Mouse (Mus musculus) splenic B cell, adult 2 months (primary cell): ENCODE results near the gene Dqx1.

Source experiments
- DNase-seq: peaks from one replicate; pipeline ENCODE4 v3.0.0-alpha.2; 2011; ENCODE audit warnings: low read depth, low spot score
- H3K27me3 ChIP-seq: 2 replicates; pipeline ENCODE4 v1.6.1; 2012; ENCODE audit warnings: mild to moderate bottlenecking, low read length, moderate library complexity, mixed read lengths; ENCODE audit not compliant: control insufficient read depth, poor library complexity, insufficient read depth, severe bottlenecking
- H3K36me3 ChIP-seq: 2 replicates; pipeline ENCODE4 v1.6.1; 2012; ENCODE audit warnings: mild to moderate bottlenecking, low read length, moderate library complexity, mixed read lengths; ENCODE audit not compliant: control insufficient read depth, poor library complexity, insufficient read depth, severe bottlenecking

Dqx1 gene

GRCm38 (mm10) chr6:83071220-83071619 lies 13.6 kb downstream of the Dqx1 start:
- Histone ChIP-seq H3K27me3 (peaks cover 9% of the 10 kb centered on the region), H3K36me3 (no peaks in the 10 kb centered on the region)
- DNase-seq, result no peak

DNA sequence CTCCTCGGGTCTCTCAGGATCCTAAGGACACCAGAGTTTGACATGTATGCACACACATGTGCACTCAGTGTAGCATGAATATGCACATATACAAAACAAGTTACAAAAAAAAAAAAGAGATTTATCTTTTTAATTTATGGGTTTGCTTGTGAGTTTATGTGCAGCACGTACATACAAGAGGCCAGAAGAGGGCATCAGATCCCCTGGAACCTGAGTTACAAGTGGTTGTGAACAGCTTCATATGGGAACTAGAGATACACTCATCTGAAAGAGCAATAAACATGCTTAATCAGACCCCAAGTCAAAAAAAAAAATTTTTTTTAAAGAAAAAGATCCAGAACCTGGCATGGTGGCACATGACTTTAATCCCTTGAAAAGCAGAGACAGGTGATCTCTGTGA lies 17.3 kb downstream of the Dqx1 start:
- H3K36me3 ChIP-seq, result no peaks in the 10 kb centered on the region
- peak; percentile 60 for DNase-seq

GRCm38 (mm10) chr6:83077630-83078323 lies 20.1 kb downstream of the Dqx1 start, which contains the start of gene Pcgf1:
Gene Pcgf1 (plus strand): TSS chr6:83077869.
- H3K36me3 ChIP-seq, result 0 out of 2 replicates have a peak, but pooled peaks cover 4% of the 10 kb centered on the region
- H3K27me3 ChIP-seq, result peaks cover 3% of the 10 kb centered on the region; the same call in 1 of the 2 replicates
- no peak for DNase-seq

More for the DNA sequence above, 17.3 kb downstream of the Dqx1 start:
- H3K27me3 ChIP-seq, result peaks cover 6% of the 10 kb centered on the region; the same call in 1 of the 2 replicates

DNA sequence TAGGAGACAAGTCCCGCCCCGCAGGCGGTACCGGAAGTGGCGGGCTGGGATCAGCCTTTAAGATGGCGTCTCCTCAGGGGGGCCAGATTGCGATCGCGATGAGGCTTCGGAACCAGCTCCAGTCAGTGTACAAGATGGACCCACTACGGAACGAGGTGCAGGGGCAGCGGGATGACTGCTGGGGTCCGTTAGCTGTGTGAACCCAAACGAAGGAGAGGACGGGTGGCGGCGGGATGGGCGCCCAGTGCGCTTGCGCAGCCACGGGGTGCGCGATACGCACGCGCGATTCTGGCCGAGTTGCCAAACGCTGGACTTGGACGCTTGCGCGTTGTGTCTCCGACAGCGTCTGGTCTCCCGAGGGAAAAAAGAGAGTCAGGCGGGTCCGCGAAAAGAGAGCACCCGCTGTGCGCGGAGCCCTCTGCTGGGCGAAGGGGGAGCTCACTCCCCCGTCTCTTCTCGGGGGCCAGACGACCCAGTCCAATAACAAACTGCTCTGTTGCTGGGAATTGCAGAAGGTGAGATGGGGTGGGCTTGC lies 20.7 kb downstream of the Dqx1 start:
- peak; percentile 99 for DNase-seq
- H3K36me3 ChIP-seq, result 0 out of 2 replicates have a peak, but pooled peaks cover 4% of the 10 kb centered on the region

DNA sequence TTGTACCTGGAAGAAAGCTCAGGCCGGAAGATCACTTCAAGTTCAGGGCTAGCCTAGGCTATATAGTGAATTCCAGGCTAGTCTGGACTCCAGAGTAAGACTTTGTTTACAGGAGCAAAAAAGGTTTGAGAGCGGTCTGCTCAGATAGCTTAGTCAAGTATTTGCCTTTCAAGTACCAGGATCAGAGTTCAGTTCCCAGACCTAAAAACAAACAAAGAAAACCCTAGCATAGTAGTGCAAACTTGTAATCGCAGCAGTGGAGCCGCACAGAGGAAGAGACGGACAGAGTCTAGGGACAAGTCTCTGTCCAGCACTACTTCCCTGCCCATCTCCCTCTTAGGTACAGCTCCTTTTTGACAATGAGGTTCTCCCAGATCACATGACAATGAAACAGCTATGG lies 22.6 kb downstream of the Dqx1 start:
- H3K27me3 ChIP-seq, result no peaks in the 10 kb centered on the region
- DNase-seq, result no peak

More for the DNA sequence above, 20.7 kb downstream of the Dqx1 start:
- peaks cover 2% of the 10 kb centered on the region; the same call in 1 of the 2 replicates for H3K27me3 ChIP-seq

DNA sequence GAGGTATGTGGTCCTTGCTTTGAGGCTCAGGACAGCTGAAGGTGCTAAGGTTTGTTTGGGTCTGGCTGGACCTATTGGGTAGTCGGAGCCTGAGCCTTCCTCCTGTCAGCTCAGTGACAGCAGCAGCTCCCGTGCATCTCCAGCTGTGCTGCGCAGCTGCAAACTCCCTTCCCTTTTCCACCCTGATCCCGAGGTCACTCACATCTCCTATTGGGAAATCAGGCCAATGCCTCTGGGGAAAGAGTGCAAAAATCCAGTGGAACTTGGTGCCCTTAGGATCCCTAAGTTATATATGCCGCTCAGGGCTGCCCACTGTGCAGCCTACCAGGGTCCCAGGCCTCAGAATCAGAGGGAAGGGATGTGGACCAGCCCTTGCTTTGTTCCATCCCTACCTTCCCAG lies 25.9 kb downstream of the Dqx1 start:
- peaks cover 3% of the 10 kb centered on the region for H3K27me3 ChIP-seq

More for the DNA sequence above, 22.6 kb downstream of the Dqx1 start:
- 0 out of 2 replicates have a peak, but pooled peaks cover 4% of the 10 kb centered on the region for H3K36me3 ChIP-seq

GRCm38 (mm10) chr6:83084477-83084876 lies 26.8 kb downstream of the Dqx1 start:
- no peak for DNase-seq
- H3K36me3 ChIP-seq, result 0 out of 2 replicates have a peak, but pooled peaks cover 4% of the 10 kb centered on the region
- H3K27me3 ChIP-seq, result peaks cover 3% of the 10 kb centered on the region

More for the DNA sequence above, 25.9 kb downstream of the Dqx1 start:
- H3K36me3 ChIP-seq, result 0 out of 2 replicates have a peak, but pooled peaks cover 4% of the 10 kb centered on the region
- DNase-seq, result no peak

- DNase-seq, result no peak
- H3K27me3 ChIP-seq, result peaks cover 3% of the 10 kb centered on the region
- H3K36me3 ChIP-seq, result 0 out of 2 replicates have a peak, but pooled peaks cover 4% of the 10 kb centered on the region
Observed at GRCm38 (mm10) chr6:83086121-83087035, 28.7 kb downstream of the Dqx1 start, which contains the start of gene Lbx2. Gene Lbx2 (plus strand): TSS chr6:83086367.

DNA sequence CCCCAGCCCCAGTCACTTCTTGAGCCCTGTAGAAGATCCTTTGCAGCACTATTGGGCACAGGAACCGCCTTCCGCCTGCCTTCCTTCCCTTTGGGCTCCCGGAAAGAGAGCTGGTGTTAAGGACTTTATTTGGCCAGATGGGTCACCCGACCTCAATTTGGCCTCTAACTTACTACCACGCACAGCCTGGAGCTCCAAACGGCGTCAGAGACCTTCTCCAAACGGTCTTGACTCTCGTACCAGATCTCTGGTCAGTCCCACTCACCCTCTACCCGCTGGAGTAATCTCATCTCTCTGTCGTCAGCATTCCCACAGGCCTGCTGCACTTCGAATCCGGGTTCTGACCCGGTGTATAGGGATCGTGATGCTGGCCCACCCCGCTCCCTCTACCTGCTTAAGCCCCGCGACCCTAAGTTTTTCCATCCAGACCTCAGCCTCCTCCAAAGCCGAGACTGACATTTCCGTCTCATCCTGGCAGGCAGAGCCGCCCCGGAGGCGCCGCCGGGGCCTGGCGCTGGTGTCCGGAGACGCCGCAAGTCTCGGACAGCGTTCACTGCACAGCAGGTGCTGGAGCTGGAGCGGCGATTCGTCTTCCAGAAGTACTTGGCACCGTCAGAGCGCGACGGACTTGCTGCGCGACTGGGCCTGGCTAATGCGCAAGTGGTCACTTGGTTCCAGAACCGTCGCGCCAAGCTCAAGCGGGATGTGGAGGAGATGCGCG lies 29.7 kb downstream of the Dqx1 start:
- Histone ChIP-seq H3K36me3 (no peaks in the 10 kb centered on the region), H3K27me3 (peaks cover 3% of the 10 kb centered on the region)
- no peak for DNase-seq

DNA sequence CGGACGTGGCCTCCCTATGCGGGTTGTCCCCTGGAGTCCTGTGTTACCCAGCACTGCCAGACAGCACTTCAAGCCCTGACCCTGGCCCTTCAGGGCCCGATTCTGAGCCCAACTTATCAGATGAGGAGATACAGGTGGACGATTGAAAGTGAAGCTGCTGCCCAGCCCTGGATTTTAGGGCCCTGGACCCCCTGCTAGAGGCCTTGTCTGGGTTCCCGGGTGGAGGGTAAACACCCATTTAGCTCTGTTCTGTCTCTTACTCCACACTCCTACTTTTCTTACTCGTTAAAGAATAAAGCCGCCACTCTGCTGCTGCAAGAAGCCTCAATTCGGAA lies 30.2 kb downstream of the Dqx1 start:
- H3K36me3 ChIP-seq, result no peaks in the 10 kb centered on the region
- H3K27me3 ChIP-seq, result peaks cover 3% of the 10 kb centered on the region
- DNase-seq, result no peak

DNA sequence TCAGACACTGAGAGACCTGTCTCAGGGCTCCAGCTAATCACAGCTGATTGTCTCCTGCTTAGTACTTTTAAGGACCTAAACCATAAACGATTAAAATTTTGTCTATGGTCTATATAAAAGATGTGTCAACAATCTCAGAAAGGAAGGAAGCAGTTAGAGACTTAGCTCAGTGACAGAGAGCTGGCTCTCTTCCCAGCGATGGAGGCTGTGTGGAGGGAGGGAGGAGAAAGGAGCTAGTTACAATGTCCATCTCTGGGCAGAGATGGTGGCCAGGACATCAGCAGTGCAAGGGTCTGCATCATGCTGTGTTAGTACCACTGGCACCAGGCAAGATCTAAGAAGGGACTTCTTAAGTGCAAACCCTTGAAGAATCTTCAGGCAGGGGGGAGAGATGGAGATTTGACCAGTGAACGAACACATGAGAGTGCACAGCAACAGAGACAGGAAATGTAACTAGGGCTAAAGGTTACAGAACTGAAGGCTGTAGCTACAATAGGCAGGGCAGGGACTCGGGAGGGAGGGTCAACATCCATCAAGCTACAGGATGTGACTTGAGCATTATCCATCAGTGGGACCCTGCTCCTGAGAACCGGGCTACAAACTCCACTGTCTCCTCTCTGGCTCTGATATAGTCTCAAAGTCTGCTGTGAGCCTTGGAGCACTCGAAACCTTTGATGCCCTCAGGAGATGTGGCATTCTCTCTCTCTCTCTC lies 34.9 kb downstream of the Dqx1 start:
- H3K36me3 ChIP-seq, result no peaks in the 10 kb centered on the region
- DNase-seq, result no peak
- peaks cover 2% of the 10 kb centered on the region; the same call in 1 of the 2 replicates for H3K27me3 ChIP-seq

DNA sequence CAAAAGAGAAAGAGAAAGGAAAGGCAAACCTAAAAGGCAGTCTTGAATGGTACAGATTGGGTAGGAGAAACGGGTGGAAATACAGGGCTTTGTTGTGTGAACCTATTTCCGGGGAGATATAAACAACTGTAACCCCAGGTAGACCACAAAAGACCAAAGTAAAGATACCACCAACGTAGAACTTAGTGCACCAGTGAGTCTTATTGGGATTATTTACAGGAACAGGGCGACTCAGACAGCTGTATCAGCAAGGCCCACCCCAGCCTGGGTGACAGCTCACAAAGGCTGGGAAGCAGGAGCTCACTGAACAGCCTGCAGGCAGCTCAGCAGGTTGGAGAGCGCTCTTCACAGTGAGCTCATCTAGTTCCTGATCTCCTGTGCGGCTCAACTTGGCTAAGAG lies 38.3 kb downstream of the Dqx1 start:
- Histone ChIP-seq H3K27me3 (0 out of 2 replicates have a peak, but pooled peaks cover 2% of the 10 kb centered on the region), H3K36me3 (no peaks in the 10 kb centered on the region)
- DNase-seq, result no peak

DNA sequence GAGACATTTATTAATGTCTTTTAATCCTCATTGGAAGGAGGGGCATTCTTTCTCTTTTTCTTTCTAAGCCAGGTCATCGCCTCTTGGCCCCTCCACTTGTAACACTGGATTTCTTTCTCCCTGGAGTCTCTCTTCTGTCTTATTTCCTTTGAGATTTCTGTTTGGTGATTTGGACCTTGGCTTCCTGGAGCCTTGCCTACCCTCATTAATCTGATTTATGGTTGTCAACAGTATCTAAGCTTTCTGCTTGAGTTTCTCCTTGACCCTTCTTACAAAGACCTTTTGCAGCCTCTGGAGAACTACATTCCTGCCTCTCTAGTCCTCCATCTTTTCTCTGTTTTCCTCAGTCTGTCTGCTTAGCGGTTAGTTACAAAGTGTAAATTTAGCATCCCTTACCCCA lies 40.8 kb downstream of the Dqx1 start:
- no peak for DNase-seq
- Histone ChIP-seq H3K27me3 (0 out of 2 replicates have a peak, but pooled peaks cover 2% of the 10 kb centered on the region), H3K36me3 (no peaks in the 10 kb centered on the region)

- peak; percentile 92 for DNase-seq
- Histone ChIP-seq H3K36me3 (no peaks in the 10 kb centered on the region), H3K27me3 (no peaks in the 10 kb centered on the region)
Observed at GRCm38 (mm10) chr6:83101316-83101687, 43.7 kb downstream of the Dqx1 start, which contains the start of the genes Ccdc142 and Gm42688. Gene Ccdc142 (plus strand): TSS chr6:83101601. Gene Gm42688 (plus strand): TSS chr6:83101617.
